Mouse (Mus musculus): ENCODE results near the gene Ebf1. TPM values are rescaled to one million over a fixed set of nuclear protein-coding genes. Genes with fewer than 3 reads are reported as not detected.

The Ebf1 gene
- polyA plus RNA-seq, 1 experiment = 43.7 TPM

GRCm38 (mm10) chr11:44619131-44619886 lies 2.2 kb downstream of the Ebf1 start:
- DNase-seq (ENCODE audit: low read depth) = no peak

GRCm38 (mm10) chr11:44619887-44620693 lies 3.0 kb downstream of the Ebf1 start:
- no peak for DNase-seq (ENCODE audit: low read depth)

GRCm38 (mm10) chr11:44620694-44621446 lies 3.8 kb downstream of the Ebf1 start:
- DNase-seq (ENCODE audit: low read depth) = no peak

GRCm38 (mm10) chr11:44621615-44622014 lies 4.5 kb downstream of the Ebf1 start:
- no peak for DNase-seq (ENCODE audit: low read depth)

GRCm38 (mm10) chr11:44622023-44622731 lies 5.1 kb downstream of the Ebf1 start:
- no peak for DNase-seq (ENCODE audit: low read depth)

- no peak for DNase-seq (ENCODE audit: low read depth)
Measured at GRCm38 (mm10) chr11:44624564-44624963, 7.4 kb downstream of the Ebf1 start.

- DNase-seq (ENCODE audit: low read depth) = no peak
Measured at GRCm38 (mm10) chr11:44626065-44626464, 8.9 kb downstream of the Ebf1 start.

GRCm38 (mm10) chr11:44628412-44628811 lies 11.3 kb downstream of the Ebf1 start:
- no peak for DNase-seq (ENCODE audit: low read depth)

GRCm38 (mm10) chr11:44632064-44632968 lies 15.2 kb downstream of the Ebf1 start:
- no peak for DNase-seq (ENCODE audit: low read depth)

- no peak for DNase-seq (ENCODE audit: low read depth)
Measured at GRCm38 (mm10) chr11:44633001-44633693, 16.0 kb downstream of the Ebf1 start.

- DNase-seq (ENCODE audit: low read depth) = no peak
Measured at GRCm38 (mm10) chr11:44634552-44635193, 17.6 kb downstream of the Ebf1 start.

- DNase-seq (ENCODE audit: low read depth) = no peak
Measured at GRCm38 (mm10) chr11:44636241-44636640, 19.1 kb downstream of the Ebf1 start.

GRCm38 (mm10) chr11:44638193-44638754 lies 21.2 kb downstream of the Ebf1 start:
- no peak for DNase-seq (ENCODE audit: low read depth)

- DNase-seq (ENCODE audit: low read depth) = no peak
Measured at GRCm38 (mm10) chr11:44641496-44641895, 24.4 kb downstream of the Ebf1 start.

GRCm38 (mm10) chr11:44654340-44655019 lies 37.4 kb downstream of the Ebf1 start:
- DNase-seq (ENCODE audit: low read depth) = no peak

GRCm38 (mm10) chr11:44655468-44655867 lies 38.4 kb downstream of the Ebf1 start:
- DNase-seq (ENCODE audit: low read depth) = no peak

- DNase-seq (ENCODE audit: low read depth) = no peak
Measured at GRCm38 (mm10) chr11:44656916-44657315, 39.8 kb downstream of the Ebf1 start.

GRCm38 (mm10) chr11:44657833-44658395 lies 40.8 kb downstream of the Ebf1 start:
- no peak for DNase-seq (ENCODE audit: low read depth)

Measured in gonadal fat pad, adult 2 months (tissue).